Mouse (Mus musculus) T-helper 2 cell (primary cell): Measurements from ENCODE around the gene Fgf10.

Experiments
- in situ Hi-C: fragments of 300-600 bp; cut with MboI, MseI; formaldehyde crosslinking; loops from one replicate; pipeline ENCODE4 v1.15.1; 2025; ENCODE audit warnings: high pct_unique_total_duplicates

Gene Fgf10

DNA sequence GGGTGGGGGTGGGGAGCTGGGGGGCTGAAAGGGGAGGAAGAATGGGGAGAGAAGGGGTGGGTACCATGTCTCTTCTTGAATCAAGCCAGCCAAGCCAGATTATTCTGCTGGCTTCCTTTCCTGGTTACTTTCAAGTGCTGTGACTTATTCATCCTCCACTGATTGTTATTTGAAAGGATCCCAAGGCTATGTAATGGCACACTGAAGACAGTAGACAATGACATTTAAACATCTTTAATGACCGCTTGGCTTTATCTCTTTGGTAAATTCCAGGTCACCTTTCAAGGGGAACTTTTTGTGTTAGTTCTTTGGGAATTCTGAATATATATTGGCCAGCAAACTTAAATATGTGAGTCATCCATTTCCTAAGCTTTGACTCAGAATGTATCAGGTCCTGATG lies 47.1 kb downstream of the Fgf10 start:
- in situ Hi-C loops = no loop called here

DNA sequence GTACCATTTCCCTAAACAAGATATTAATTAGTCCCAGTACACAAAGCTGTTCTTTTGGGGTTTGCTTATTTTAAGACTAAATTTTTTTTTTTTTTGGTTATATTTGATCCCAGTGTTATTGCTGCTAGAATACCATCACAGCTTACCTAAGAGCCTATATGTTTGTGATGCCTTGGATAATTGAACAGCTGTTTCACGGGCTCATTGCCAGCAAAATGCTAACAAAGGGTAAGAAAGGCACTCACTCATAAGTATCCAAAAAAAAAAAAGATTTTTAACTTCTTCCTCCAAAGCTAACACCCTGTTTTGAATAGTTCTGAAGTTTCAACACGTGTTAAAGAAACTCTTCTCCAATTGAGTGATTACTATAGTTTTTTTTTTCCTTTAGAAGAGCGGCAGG lies 48.8 kb downstream of the Fgf10 start:
- in situ Hi-C loops = no loop called here

- in situ Hi-C loops = no loop called here
Measured at GRCm38 (mm10) chr13:118721668-118722067, 52.1 kb downstream of the Fgf10 start.

- in situ Hi-C loops = no loop called here
Measured at GRCm38 (mm10) chr13:118731850-118732552, 62.4 kb downstream of the Fgf10 start.

DNA sequence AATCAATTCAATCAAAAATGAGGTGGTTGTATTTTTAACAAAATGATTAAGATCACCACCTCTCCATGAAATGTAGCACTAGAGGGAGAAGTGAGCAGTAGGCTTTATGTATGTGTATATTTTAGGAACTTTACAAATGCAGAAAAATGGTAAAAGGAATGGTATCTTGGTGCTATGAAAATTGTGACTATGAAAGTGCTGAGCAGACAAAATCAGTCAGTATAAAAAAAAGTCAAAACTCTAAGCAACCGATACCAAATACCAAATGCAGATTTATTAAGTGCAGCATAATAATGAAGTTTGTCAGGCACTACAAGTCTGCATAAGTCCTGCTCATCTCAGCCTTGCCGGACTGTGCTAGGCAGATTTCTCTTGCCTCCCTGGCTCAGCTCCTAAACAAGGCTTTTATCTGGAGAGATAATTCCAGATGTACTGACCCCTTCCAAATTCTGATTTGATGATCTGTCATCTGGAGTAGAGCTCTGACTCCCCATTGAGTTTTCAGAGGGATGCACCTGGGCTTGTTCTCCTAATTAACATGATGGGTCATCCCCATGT lies 70.3 kb downstream of the Fgf10 start:
- in situ Hi-C loops = no loop called here

GRCm38 (mm10) chr13:118742788-118743187 lies 73.2 kb downstream of the Fgf10 start:
- in situ Hi-C loops = no loop called here

- in situ Hi-C loops = no loop called here
Measured at GRCm38 (mm10) chr13:118744806-118745205, 75.2 kb downstream of the Fgf10 start.

DNA sequence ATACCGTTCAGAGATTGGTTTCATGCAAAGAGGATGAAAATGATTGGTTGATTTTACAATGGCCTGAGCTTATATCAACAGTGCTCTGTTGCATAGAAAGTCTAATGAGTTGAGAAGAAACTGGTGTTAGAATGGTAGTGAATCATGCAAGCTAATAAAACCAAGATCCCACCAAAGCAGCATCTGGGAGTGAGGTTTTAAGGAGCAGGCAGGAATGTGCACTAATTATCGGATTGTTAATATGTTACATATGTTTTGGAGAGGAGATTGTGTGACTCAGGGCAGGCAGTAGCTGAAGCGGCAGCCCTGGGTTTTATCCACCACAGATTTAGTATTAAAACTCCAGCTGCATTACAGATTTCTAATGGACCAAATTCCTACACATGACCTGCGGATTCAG lies 76.8 kb downstream of the Fgf10 start:
- in situ Hi-C loops = no loop called here

- in situ Hi-C loops = no loop called here
Measured at GRCm38 (mm10) chr13:118754024-118754423, 84.4 kb downstream of the Fgf10 start.

DNA sequence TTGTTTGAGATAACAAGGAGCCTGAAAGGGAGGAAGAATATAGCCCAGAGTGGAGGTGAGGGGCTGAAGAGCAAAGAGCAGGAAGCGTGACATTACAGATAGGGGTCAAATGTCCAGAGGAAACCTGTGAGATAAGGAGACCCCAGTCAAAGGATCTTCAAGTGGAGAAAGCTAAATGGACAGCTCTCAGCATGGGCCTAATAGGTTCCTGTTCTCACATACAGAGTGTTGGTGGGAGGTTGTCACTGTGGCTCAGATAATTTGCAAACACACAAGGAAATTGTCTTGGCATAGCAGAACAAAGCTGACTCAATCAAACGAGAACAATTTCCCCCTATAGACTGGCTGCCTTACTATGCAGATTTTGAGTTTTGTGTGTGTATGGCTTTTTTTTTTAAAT lies 89.4 kb downstream of the Fgf10 start:
- in situ Hi-C loops = no loop called here

DNA sequence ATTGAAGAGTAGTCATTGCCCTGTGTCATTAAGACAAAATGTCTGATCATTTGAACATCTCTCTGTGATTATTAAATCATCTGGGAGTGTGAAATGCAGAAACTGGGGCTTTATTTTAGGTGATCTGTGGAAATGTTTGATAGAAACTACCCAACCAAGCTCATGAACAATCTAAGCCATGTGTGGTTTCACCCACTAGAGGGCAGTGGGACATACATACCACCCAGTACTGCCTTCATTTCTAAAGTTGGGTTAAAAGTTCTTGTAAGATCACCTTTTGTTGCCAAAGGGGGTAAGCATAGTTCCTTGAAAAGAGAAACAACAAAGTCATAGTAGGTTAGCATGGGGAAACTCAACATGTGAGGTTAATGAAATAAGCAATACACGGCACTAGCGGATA lies 93.4 kb downstream of the Fgf10 start:
- in situ Hi-C loops = no loop called here

DNA sequence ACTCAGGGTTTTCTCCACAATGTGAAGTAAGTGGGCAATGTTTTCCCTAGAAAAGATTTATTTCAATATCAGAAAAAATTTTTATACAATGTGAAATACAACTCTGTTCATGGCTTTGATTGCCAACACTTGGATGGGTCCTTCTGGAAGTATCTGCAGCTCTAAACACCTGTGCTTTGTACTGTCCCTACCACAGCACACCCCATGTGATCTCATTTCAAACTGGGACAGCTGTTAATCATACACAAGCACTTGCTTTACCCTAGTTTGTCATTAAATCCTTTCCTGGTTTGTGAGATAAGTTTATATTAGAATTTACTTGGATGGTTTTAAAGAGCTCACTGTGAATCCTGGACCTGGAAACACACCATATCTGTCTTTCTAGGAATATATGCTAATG lies 102.6 kb downstream of the Fgf10 start:
- in situ Hi-C loops = no loop called here

- in situ Hi-C loops = no loop called here
Measured at GRCm38 (mm10) chr13:118775148-118775547, 105.6 kb downstream of the Fgf10 start.

DNA sequence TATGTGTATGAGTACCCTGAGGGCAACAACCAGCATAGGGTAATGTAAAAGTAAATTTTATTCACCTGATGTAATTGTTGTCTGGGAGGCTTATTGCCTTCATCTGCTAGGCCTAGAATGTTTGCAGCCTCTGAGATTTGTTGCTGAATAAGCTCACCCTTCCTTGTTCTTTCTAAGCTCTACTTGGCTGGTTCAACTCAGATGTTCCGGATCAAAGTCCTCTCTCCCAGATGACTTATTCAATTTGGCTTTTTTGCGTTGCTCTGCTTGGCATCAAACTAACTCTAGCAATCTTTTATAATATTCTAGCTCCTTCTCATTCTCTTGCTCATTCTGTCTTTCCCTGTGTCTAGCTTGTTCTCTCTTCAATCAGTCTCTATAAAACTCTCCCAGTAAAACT lies 109.6 kb downstream of the Fgf10 start:
- in situ Hi-C loops = no loop called here

DNA sequence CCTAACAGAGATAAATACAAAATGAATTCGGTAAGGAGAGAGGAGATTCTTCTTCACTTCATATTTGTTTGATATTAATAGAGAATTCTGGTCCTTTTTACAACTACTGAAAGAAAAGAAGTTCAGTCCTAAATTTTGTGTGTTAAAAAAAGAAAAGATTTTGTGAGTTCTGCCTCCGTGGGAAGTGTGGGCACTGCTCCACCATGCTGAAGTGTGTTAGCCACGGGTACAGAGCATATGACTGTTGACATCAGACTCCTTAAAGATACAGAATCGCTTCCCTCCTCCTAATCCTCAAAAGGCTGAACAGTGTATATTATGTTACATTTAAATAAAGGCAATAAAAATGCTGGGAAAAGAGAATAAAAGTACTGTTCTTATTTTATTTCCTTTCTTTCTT lies 122.2 kb downstream of the Fgf10 start:
- in situ Hi-C loops = no loop called here

DNA sequence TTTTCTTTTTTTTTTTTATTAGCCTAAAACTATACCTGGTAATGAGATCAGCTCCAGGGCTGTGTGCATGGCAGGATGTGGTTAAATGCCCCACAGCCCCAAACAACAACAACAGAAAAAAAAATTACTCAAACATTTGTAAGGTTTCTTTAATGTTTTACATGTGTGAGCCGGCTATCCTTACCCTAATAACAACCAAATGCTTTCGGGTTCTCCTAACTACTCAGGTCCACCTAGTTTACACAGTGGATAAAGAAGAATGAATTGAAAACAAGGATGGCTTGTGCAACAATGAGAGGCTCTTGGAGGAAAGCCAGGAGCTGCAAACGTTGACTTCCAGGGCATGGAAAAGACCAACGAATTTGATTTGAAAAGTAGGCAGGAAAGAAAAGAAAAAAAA lies 122.6 kb downstream of the Fgf10 start:
- in situ Hi-C loops = no loop called here

DNA sequence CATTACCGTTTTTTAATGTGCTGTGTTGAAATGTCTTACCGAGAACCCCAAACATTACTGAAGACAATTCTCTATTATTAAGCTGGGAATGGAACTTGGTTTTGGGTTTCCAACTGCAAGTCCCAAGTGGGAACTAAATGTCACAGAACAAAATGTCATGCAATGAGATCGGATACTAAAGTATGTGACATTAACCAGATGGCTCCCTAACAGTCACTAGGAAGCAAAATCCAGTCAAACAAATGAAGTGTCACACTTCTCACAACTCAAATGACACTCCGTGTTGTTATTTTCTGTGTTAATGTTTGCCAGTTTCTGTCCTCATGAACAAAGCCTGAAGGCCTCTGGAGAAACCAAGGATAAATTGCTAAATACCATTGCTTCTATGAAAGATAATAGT lies 130.6 kb downstream of the Fgf10 start:
- in situ Hi-C loops = no loop called here

DNA sequence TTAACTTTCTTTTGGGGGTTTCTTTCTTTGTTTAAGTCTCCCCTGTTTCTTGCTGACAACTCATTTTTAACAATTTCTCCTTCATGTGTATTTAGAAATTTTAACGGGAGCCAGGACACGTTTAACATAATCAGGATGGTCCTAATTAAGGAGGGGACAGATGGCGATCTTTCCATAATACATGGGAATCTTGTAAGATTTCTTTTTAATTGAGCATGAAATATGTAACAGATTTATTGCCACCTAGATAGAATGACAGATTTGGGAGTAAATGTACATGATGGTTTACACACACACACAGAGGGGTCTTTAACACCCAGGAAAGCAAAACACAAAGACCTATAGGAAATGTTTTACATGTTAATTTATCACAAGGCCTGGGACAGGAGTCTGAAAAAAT lies 137.1 kb downstream of the Fgf10 start:
- in situ Hi-C loops = no loop called here

- in situ Hi-C loops = no loop called here
Measured at GRCm38 (mm10) chr13:118819785-118820184, 150.2 kb downstream of the Fgf10 start.

DNA sequence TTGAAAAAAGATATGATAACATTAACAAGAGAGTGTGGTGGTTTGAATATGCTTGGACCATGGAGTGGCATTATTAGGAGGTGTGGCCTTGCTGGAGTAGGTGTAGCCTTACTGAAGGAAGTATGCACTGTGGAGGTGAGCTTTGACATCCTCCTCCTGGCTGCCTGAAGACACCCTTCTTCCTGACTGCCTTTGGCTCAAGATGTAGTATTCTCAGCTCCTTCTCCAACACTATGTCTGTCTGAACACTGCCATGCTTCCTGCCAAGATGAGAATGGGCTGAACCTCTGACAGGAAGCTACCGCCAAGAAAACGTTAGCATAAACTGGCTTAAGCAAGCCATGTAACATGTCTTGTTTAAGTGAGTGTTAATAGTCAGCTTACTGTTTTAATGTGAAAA lies 153.5 kb downstream of the Fgf10 start:
- in situ Hi-C loops = no loop called here

DNA sequence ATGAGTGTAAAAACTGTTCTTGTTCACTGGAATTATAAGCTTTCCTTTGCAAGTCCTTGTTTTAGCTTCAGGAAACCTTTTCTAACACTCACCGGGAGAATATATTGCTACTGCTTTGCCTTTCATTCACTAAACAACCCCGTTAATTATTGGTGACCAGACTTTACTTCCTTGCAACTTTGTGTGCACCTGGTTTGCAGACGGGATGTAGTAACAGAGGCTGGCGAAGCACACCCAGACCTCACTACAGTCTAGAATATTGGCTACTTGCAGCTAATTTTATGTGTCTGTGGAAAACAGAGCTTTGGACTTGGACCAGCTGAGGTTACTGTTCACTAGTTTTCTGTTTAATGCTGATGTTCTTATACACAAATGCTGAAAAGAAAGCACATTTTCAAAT lies 155.5 kb downstream of the Fgf10 start:
- in situ Hi-C loops = no loop called here

DNA sequence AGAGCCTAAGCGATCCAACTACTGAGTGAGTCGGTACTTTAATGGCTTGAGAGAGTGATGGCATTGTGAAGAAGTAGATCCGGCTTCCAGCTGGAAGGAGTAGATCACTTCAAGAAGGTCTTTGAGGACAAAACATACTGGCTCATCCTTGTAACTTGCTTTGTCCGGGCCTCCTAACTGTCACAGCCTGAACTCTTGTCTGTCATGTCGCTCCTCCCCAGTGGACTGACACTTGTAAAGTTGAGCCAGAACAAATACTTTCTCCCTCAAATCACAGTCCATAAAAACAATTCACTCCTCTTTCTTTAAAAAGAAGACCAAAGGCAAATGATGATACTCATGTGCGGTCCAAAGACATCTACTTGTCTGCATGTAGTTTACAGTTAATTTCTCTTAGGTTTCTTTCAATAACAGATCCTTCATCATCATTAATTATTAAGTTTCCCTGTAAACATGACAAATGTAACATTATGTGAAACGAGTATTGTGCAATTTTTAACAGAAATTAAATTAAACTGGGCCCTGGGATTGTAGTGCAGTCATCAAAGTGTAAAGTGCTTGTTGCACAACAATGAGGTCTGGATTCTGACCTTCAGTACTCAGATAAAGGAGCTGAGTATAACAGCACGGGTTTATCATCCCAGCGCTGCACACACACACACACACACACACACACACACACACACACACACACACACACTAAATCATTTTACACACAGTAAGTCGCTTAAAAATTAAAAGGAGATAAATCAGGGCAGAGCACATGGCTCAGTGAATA lies 159.2 kb downstream of the Fgf10 start:
- in situ Hi-C loops = no loop called here

GRCm38 (mm10) chr13:118834021-118834420 lies 164.4 kb downstream of the Fgf10 start:
- in situ Hi-C loops = no loop called here
